Mouse (Mus musculus) midbrain, embryonic 16.5 days (tissue): ENCODE data around the gene Aldh3a2. TPM values are rescaled to one million over a fixed set of nuclear protein-coding genes. Genes with fewer than 3 reads are reported as not detected.

ENCODE experiments used
- ATAC-seq: fragments of 200-750 bp; cut with Nextera tagmentation; 2 replicates; pipeline ENCODE4 v1.8.0; 2017; ENCODE audit warnings: moderate TSS enrichment
- H3K27ac ChIP-seq: fragments of 300-500 bp; sonication (generic); 2 replicates; pipeline ENCODE4 v1.5.1; 2014; ENCODE audit warnings: mild to moderate bottlenecking, low read length, mixed read lengths
- H3K27me3 ChIP-seq: fragments of 300-500 bp; sonication (generic); 2 replicates; pipeline ENCODE4 v1.6.1; 2014; ENCODE audit warnings: low read depth, low read length, mixed read lengths; ENCODE audit not compliant: control insufficient read depth, insufficient read depth
- H3K36me3 ChIP-seq: fragments of 300-500 bp; sonication (generic); 2 replicates; pipeline ENCODE4 v1.6.1; 2014; ENCODE audit warnings: mild to moderate bottlenecking, low read length, moderate library complexity, mixed read lengths; ENCODE audit not compliant: control insufficient read depth, insufficient read depth
- H3K4me1 ChIP-seq: fragments of 300-500 bp; sonication (generic); 2 replicates; pipeline ENCODE4 v1.6.1; 2014; ENCODE audit warnings: mild to moderate bottlenecking, low read length, mixed read lengths; ENCODE audit not compliant: control insufficient read depth, insufficient read depth
- H3K4me2 ChIP-seq: fragments of 300-500 bp; sonication (generic); 2 replicates; pipeline ENCODE4 v1.6.1; 2014; ENCODE audit warnings: mild to moderate bottlenecking, low read length, mixed read lengths
- H3K4me3 ChIP-seq: fragments of 300-500 bp; sonication (generic); 2 replicates; pipeline ENCODE4 v1.5.1; 2014; ENCODE audit warnings: low read depth, mild to moderate bottlenecking, low read length, moderate library complexity, mixed read lengths
- H3K9ac ChIP-seq: fragments of 300-500 bp; sonication (generic); 2 replicates; pipeline ENCODE4 v1.6.1; 2014; ENCODE audit warnings: low read depth, low read length, mixed read lengths
- H3K9me3 ChIP-seq: fragments of 300-500 bp; sonication (generic); replicated peaks from 2 replicates; pipeline ENCODE4 v1.6.1; 2014; ENCODE audit warnings: mild to moderate bottlenecking, low read length, mixed read lengths; ENCODE audit not compliant: control insufficient read depth, poor library complexity, severe bottlenecking
- WGBS: fragments of 180-500 bp; shearing (Covaris S2); extraction: QIAGEN DNeasy Blood & Tissue Kit; methylation state at CpG from one replicate; pipeline ENCODE4 v1.1.7; 2014; 5-methylcytosine and 5-hydroxymethylcytosine counted together
- polyA plus RNA-seq: library from polyadenylated mRNA; unstranded; fragments of >200 nt; fragmentation: Nextera tagmentation; extraction: Ambion mirVana; gene quantifications from 2 replicates; pipeline ENCODE4 v1.2.1, GENCODE M21; 2015

Aldh3a2 gene
- polyA plus RNA-seq, 1 experiment from 2014 or later: 30.5 TPM

- 72% methylated on average over 2 of the region's 2 CpGs for WGBS
- Histone ChIP-seq H3K4me2 (no peak overlapping the region), H3K27me3 (no peaks in the 10 kb centered on the region), H3K4me3 (no peak overlapping the region), H3K9ac (no peak overlapping the region), H3K27ac (no peak overlapping the region), H3K36me3 (no peaks in the 10 kb centered on the region), H3K9me3 (no peaks in the 10 kb centered on the region), H3K4me1 (no peaks in the 10 kb centered on the region)
- no peak for ATAC-seq
These were observed 10.7 kb upstream of the Aldh3a2 start for GRCm38 (mm10) chr11:61277937-61278336.

- Histone ChIP-seq H3K27me3 (no peaks in the 10 kb centered on the region), H3K9ac (no peak overlapping the region), H3K9me3 (no peaks in the 10 kb centered on the region), H3K4me1 (no peaks in the 10 kb centered on the region), H3K36me3 (no peaks in the 10 kb centered on the region), H3K4me2 (no peak overlapping the region), H3K4me3 (no peak overlapping the region), H3K27ac (no peak overlapping the region)
- 78% methylated on average over 3 of the region's 3 CpGs for WGBS
- ATAC-seq: no peak
These were observed 9.2 kb upstream of the Aldh3a2 start for GRCm38 (mm10) chr11:61276482-61276881.

- Histone ChIP-seq H3K36me3 (no peaks in the 10 kb centered on the region), H3K4me2 (no peak overlapping the region), H3K9ac (no peak overlapping the region), H3K4me3 (no peak overlapping the region), H3K27ac (no peak overlapping the region), H3K9me3 (no peaks in the 10 kb centered on the region), H3K4me1 (no peaks in the 10 kb centered on the region), H3K27me3 (no peaks in the 10 kb centered on the region)
- WGBS: 81% methylated on average over 8 of the region's 8 CpGs
- no peak for ATAC-seq
These were observed 7.8 kb upstream of the Aldh3a2 start for GRCm38 (mm10) chr11:61275106-61275505.

- Histone ChIP-seq H3K4me3 (no peak overlapping the region), H3K36me3 (no peaks in the 10 kb centered on the region), H3K4me1 (no peaks in the 10 kb centered on the region), H3K27me3 (no peaks in the 10 kb centered on the region), H3K27ac (no peak overlapping the region), H3K4me2 (no peak overlapping the region), H3K9me3 (no peaks in the 10 kb centered on the region), H3K9ac (no peak overlapping the region)
- no peak for ATAC-seq
- 77% methylated on average over 1 of the region's 1 CpGs for WGBS
These were observed 7.2 kb upstream of the Aldh3a2 start for GRCm38 (mm10) chr11:61274421-61274820.

GRCm38 (mm10) chr11:61273928-61274327, 6.7 kb upstream of the Aldh3a2 start:
- Histone ChIP-seq H3K9ac (no peak overlapping the region), H3K27me3 (no peaks in the 10 kb centered on the region), H3K9me3 (no peaks in the 10 kb centered on the region), H3K36me3 (no peaks in the 10 kb centered on the region), H3K4me2 (no peak overlapping the region), H3K4me3 (no peak overlapping the region), H3K27ac (no peak overlapping the region), H3K4me1 (no peaks in the 10 kb centered on the region)
- 94% methylated on average over 2 of the region's 2 CpGs for WGBS
- no peak for ATAC-seq

- ATAC-seq: no peak
- H3K9me3 ChIP-seq: no peaks in the 10 kb centered on the region
These were observed 4.3 kb upstream of the Aldh3a2 start for GRCm38 (mm10) chr11:61271612-61272011.

GRCm38 (mm10) chr11:61270406-61270805, 3.1 kb upstream of the Aldh3a2 start:
- no peak overlapping the region for H3K9ac ChIP-seq
- no peaks in the 10 kb centered on the region for H3K9me3 ChIP-seq
- H3K4me1 ChIP-seq: peaks cover 8% of the 10 kb centered on the region
- ATAC-seq: no peak
- 70% methylated on average over 5 of the region's 5 CpGs for WGBS
- H3K36me3 ChIP-seq: no peaks in the 10 kb centered on the region
- H3K27ac ChIP-seq: no peak overlapping the region
- H3K27me3 ChIP-seq: no peaks in the 10 kb centered on the region
- H3K4me3 ChIP-seq: no peak overlapping the region
- no peak overlapping the region for H3K4me2 ChIP-seq

More at GRCm38 (mm10) chr11:61271612-61272011, 4.3 kb upstream of the Aldh3a2 start:
- Histone ChIP-seq H3K9ac (no peak overlapping the region), H3K36me3 (no peaks in the 10 kb centered on the region), H3K4me1 (no peaks in the 10 kb centered on the region), H3K4me3 (no peak overlapping the region), H3K4me2 (no peak overlapping the region), H3K27me3 (no peaks in the 10 kb centered on the region), H3K27ac (no peak overlapping the region)

- Histone ChIP-seq H3K36me3 (no peaks in the 10 kb centered on the region), H3K9me3 (no peaks in the 10 kb centered on the region), H3K27ac (no peak overlapping the region), H3K4me2 (no peak overlapping the region), H3K27me3 (no peaks in the 10 kb centered on the region), H3K4me1 (peaks cover 8% of the 10 kb centered on the region), H3K9ac (no peak overlapping the region), H3K4me3 (no peak overlapping the region)
- WGBS: 84% methylated on average over 6 of the region's 6 CpGs
- ATAC-seq: no peak
These were observed 1.5 kb upstream of the Aldh3a2 start for GRCm38 (mm10) chr11:61268626-61269349.

GRCm38 (mm10) chr11:61263841-61264240, 3.4 kb downstream of the Aldh3a2 start:
- ATAC-seq: no peak
- no peak overlapping the region for H3K4me2 ChIP-seq
- no peaks in the 10 kb centered on the region for H3K27me3 ChIP-seq
- no peak overlapping the region for H3K4me3 ChIP-seq
- H3K4me1 ChIP-seq: peaks cover 8% of the 10 kb centered on the region
- H3K36me3 ChIP-seq: 0 out of 2 replicates have a peak, but pooled peaks cover 8% of the 10 kb centered on the region
- H3K27ac ChIP-seq: no peak overlapping the region
- no peak overlapping the region for H3K9ac ChIP-seq
- WGBS: 87% methylated on average over 1 of the region's 1 CpGs
- H3K9me3 ChIP-seq: no peaks in the 10 kb centered on the region
